Mouse (Mus musculus) MEL-GATA-1-ER (cell line): ENCODE results near the gene Lrp5.
"Not testable (repeated sequence)": the region's sequence is repeated elsewhere in the genome, so short reads cannot be mapped to it uniquely, and the experiment has no call there.

ENCODE experiments used
- DNase-seq: peaks from one replicate; pipeline ENCODE4 v3.0.0-alpha.2; 2012; ENCODE audit warnings: low read depth; ENCODE audit errors: extremely low read depth

Gene Lrp5

GRCm38 (mm10) chr19:3657065-3657464, 29.3 kb downstream of the Lrp5 start:
- DNase-seq = not testable (repeated sequence)

- DNase-seq = no peak
These were observed 30.2 kb downstream of the Lrp5 start for GRCm38 (mm10) chr19:3656144-3656543.

- no peak for DNase-seq
These were observed 31.4 kb downstream of the Lrp5 start for GRCm38 (mm10) chr19:3654940-3655339.

- no peak for DNase-seq
These were observed 32.3 kb downstream of the Lrp5 start for GRCm38 (mm10) chr19:3654058-3654457.

GRCm38 (mm10) chr19:3653508-3653907, 32.9 kb downstream of the Lrp5 start:
- no peak for DNase-seq

- no peak for DNase-seq
These were observed 34.4 kb downstream of the Lrp5 start for GRCm38 (mm10) chr19:3651989-3652388.

GRCm38 (mm10) chr19:3651220-3651619, 35.1 kb downstream of the Lrp5 start:
- no peak for DNase-seq

- DNase-seq = no peak
These were observed 35.9 kb downstream of the Lrp5 start for GRCm38 (mm10) chr19:3650448-3650847.

GRCm38 (mm10) chr19:3648830-3649450, 37.4 kb downstream of the Lrp5 start:
- DNase-seq = no peak

- no peak for DNase-seq
These were observed 38.4 kb downstream of the Lrp5 start for GRCm38 (mm10) chr19:3647999-3648398.

- no peak for DNase-seq
These were observed 40.6 kb downstream of the Lrp5 start for GRCm38 (mm10) chr19:3645813-3646212.

GRCm38 (mm10) chr19:3645318-3645717, 41.0 kb downstream of the Lrp5 start:
- no peak for DNase-seq

GRCm38 (mm10) chr19:3639561-3639960, 46.8 kb downstream of the Lrp5 start:
- no peak for DNase-seq

GRCm38 (mm10) chr19:3638698-3639097, 47.7 kb downstream of the Lrp5 start:
- DNase-seq = no peak

- no peak for DNase-seq
These were observed 54.3 kb downstream of the Lrp5 start for GRCm38 (mm10) chr19:3632018-3632417.

GRCm38 (mm10) chr19:3631431-3631830, 54.9 kb downstream of the Lrp5 start:
- no peak for DNase-seq

GRCm38 (mm10) chr19:3630486-3630885, 55.9 kb downstream of the Lrp5 start:
- DNase-seq = no peak

- no peak for DNase-seq
These were observed 56.3 kb downstream of the Lrp5 start for GRCm38 (mm10) chr19:3630027-3630426.

- DNase-seq = no peak
These were observed 58.1 kb downstream of the Lrp5 start for GRCm38 (mm10) chr19:3628223-3628622.

- no peak for DNase-seq
These were observed 61.3 kb downstream of the Lrp5 start for GRCm38 (mm10) chr19:3625111-3625510.

GRCm38 (mm10) chr19:3623824-3624223, 62.5 kb downstream of the Lrp5 start:
- DNase-seq = no peak

- DNase-seq = no peak
These were observed 63.1 kb downstream of the Lrp5 start for GRCm38 (mm10) chr19:3623294-3623693.

- no peak for DNase-seq
These were observed 65.5 kb downstream of the Lrp5 start for GRCm38 (mm10) chr19:3620871-3621270.

- DNase-seq = no peak
These were observed 67.0 kb downstream of the Lrp5 start for GRCm38 (mm10) chr19:3619359-3619758.
